Mouse (Mus musculus): ENCODE data around the gene Dynll2. TPM values are rescaled to one million over a fixed set of nuclear protein-coding genes. Genes with fewer than 3 reads are reported as not detected.

Gene Dynll2
- total RNA-seq, 2 experiments from 2014 or later, result 410 to 444 TPM

Other genes with a start within 250 kb of the Dynll2 start
- gene Supt4a, start 250.0 kb downstream of the Dynll2 start, total RNA-seq (2021), result 10 to 100 TPM; 42.8 to 46.1 TPM
- gene Tspoap1, start 227.0 kb downstream of the Dynll2 start, total RNA-seq (2021), result under 1 TPM in 1 of 2 experiments, not detected in 1; 0.15 TPM
- not detected for gene Mpo, start 194.0 kb downstream of the Dynll2 start, total RNA-seq (2021)
- not detected for gene Lpo, start 159.2 kb downstream of the Dynll2 start, total RNA-seq (2021)
- 1 to 10 TPM; 2.2 to 3.8 TPM for gene Mks1, start 134.3 kb downstream of the Dynll2 start, total RNA-seq (2021)
- gene Epx, start 112.0 kb downstream of the Dynll2 start, total RNA-seq (2021), result not detected
- not detected for gene Olfr462, start 95.3 kb downstream of the Dynll2 start, total RNA-seq (2021)
- gene Olfr463, start 90.1 kb downstream of the Dynll2 start, total RNA-seq (2021), result not detected
- gene Olfr464, start 66.6 kb downstream of the Dynll2 start, total RNA-seq (2021), result not detected
- gene Srsf1, start 59.8 kb upstream of the Dynll2 start, total RNA-seq (2021), result 100 to 1,000 TPM in 1 of 2 experiments, 10 to 100 TPM in 1; 88.5 to 102 TPM
- 10 to 100 TPM; 35.0 to 38.4 TPM for gene Vezf1, start 80.7 kb upstream of the Dynll2 start, total RNA-seq (2021)
- 10 to 100 TPM; 40.0 to 43.8 TPM for gene Cuedc1, start 110.5 kb upstream of the Dynll2 start, total RNA-seq (2021)
- 100 to 1,000 TPM; 327 to 375 TPM for gene Mrps23, start 216.9 kb upstream of the Dynll2 start, total RNA-seq (2021)

All from heart, adult 18-20 months (tissue).